Mouse (Mus musculus): ENCODE data around the gene Ankrd55. TPM values are rescaled to one million over a fixed set of nuclear protein-coding genes. Genes with fewer than 3 reads are reported as not detected.

Ankrd55 gene
- polyA plus RNA-seq, 1 experiment from 2014 or later, result 0.49 TPM

GRCm38 (mm10) chr13:112388176-112388575 is 99.9 kb downstream of the Ankrd55 start:
- no peak for DNase-seq (ENCODE audit: low spot score)
- Histone ChIP-seq H3K4me1 (peaks cover 8% of the 10 kb centered on the region; the same call in 1 of the 2 replicates), H3K36me3 (replicated peaks) (no peaks in the 10 kb centered on the region), H3K4me3 (no peak overlapping the region), H3K9me3 (no peaks in the 10 kb centered on the region), H3K27ac (replicated peaks) (no peak overlapping the region), H3K27me3 (replicated peaks; ENCODE audit: low read depth, poor library complexity, severe bottlenecking) (no peaks in the 10 kb centered on the region)
- 90% methylated on average over 3 of the region's 3 CpGs for WGBS

- Histone ChIP-seq H3K4me1 (peaks cover 6% of the 10 kb centered on the region), H3K9me3 (no peaks in the 10 kb centered on the region), H3K36me3 (replicated peaks) (no peaks in the 10 kb centered on the region), H3K27me3 (replicated peaks; ENCODE audit: low read depth, poor library complexity, severe bottlenecking) (no peaks in the 10 kb centered on the region), H3K27ac (replicated peaks) (no peak overlapping the region), H3K4me3 (no peak overlapping the region)
- WGBS, result 94% methylated on average over 1 of the region's 1 CpGs
- DNase-seq (ENCODE audit: low spot score), result no peak
Observed at GRCm38 (mm10) chr13:112390206-112390605, 102.0 kb downstream of the Ankrd55 start.

GRCm38 (mm10) chr13:112391354-112391753 is 103.1 kb downstream of the Ankrd55 start:
- Histone ChIP-seq H3K27me3 (replicated peaks; ENCODE audit: low read depth, poor library complexity, severe bottlenecking) (no peaks in the 10 kb centered on the region), H3K9me3 (no peaks in the 10 kb centered on the region), H3K4me3 (no peak overlapping the region), H3K27ac (replicated peaks) (no peak overlapping the region), H3K36me3 (replicated peaks) (no peaks in the 10 kb centered on the region), H3K4me1 (peaks cover 6% of the 10 kb centered on the region)
- 80% methylated on average over 3 of the region's 3 CpGs for WGBS
- DNase-seq (ENCODE audit: low spot score), result no peak

- peaks cover 17% of the 10 kb centered on the region for H3K4me1 ChIP-seq
- WGBS, result 90% methylated on average over 2 of the region's 2 CpGs
- H3K36me3 ChIP-seq (replicated peaks), result no peaks in the 10 kb centered on the region
- no peaks in the 10 kb centered on the region for H3K27me3 ChIP-seq (replicated peaks; ENCODE audit: low read depth, poor library complexity, severe bottlenecking)
- H3K4me3 ChIP-seq, result no peak overlapping the region
- no peak overlapping the region for H3K27ac ChIP-seq (replicated peaks)
- no peak for DNase-seq (ENCODE audit: low spot score)
- H3K9me3 ChIP-seq, result no peaks in the 10 kb centered on the region
Observed at GRCm38 (mm10) chr13:112393356-112393755, 105.1 kb downstream of the Ankrd55 start.

GRCm38 (mm10) chr13:112394271-112394670 is 106.0 kb downstream of the Ankrd55 start:
- Histone ChIP-seq H3K36me3 (replicated peaks) (no peaks in the 10 kb centered on the region), H3K27ac (replicated peaks) (0 out of 2 replicates have a peak overlapping the region, but pooled peaks have one; percentile 19), H3K4me1 (peaks cover 17% of the 10 kb centered on the region), H3K27me3 (replicated peaks; ENCODE audit: low read depth, poor library complexity, severe bottlenecking) (no peaks in the 10 kb centered on the region), H3K4me3 (no peak overlapping the region), H3K9me3 (no peaks in the 10 kb centered on the region)
- no peak for DNase-seq (ENCODE audit: low spot score)
- WGBS, result 79% methylated on average over 9 of the region's 9 CpGs

GRCm38 (mm10) chr13:112404723-112405122 is 116.5 kb downstream of the Ankrd55 start:
- no peak for DNase-seq (ENCODE audit: low spot score)
- H3K27ac ChIP-seq (replicated peaks), result no peak overlapping the region
- H3K27me3 ChIP-seq (replicated peaks; ENCODE audit: low read depth, poor library complexity, severe bottlenecking), result no peaks in the 10 kb centered on the region
- no peaks in the 10 kb centered on the region for H3K9me3 ChIP-seq
- WGBS, result 83% methylated on average over 3 of the region's 3 CpGs
- no peaks in the 10 kb centered on the region for H3K36me3 ChIP-seq (replicated peaks)
- H3K4me3 ChIP-seq, result no peak overlapping the region
- no peaks in the 10 kb centered on the region for H3K4me1 ChIP-seq

- H3K9me3 ChIP-seq, result no peaks in the 10 kb centered on the region
- 75% methylated on average over 1 of the region's 1 CpGs for WGBS
- H3K36me3 ChIP-seq (replicated peaks), result no peaks in the 10 kb centered on the region
- no peaks in the 10 kb centered on the region for H3K27me3 ChIP-seq (replicated peaks; ENCODE audit: low read depth, poor library complexity, severe bottlenecking)
- H3K4me1 ChIP-seq, result no peaks in the 10 kb centered on the region
- no peak for DNase-seq (ENCODE audit: low spot score)
- H3K4me3 ChIP-seq, result no peak overlapping the region
- no peak overlapping the region for H3K27ac ChIP-seq (replicated peaks)
Observed at GRCm38 (mm10) chr13:112405184-112405583, 116.9 kb downstream of the Ankrd55 start.

- WGBS, result 84% methylated on average over 2 of the region's 2 CpGs
- Histone ChIP-seq H3K27ac (replicated peaks) (no peak overlapping the region), H3K36me3 (replicated peaks) (no peaks in the 10 kb centered on the region), H3K9me3 (no peaks in the 10 kb centered on the region), H3K27me3 (replicated peaks; ENCODE audit: low read depth, poor library complexity, severe bottlenecking) (no peaks in the 10 kb centered on the region), H3K4me1 (peaks cover 5% of the 10 kb centered on the region), H3K4me3 (no peak overlapping the region)
- DNase-seq (ENCODE audit: low spot score), result no peak
Observed at GRCm38 (mm10) chr13:112406618-112407017, 118.4 kb downstream of the Ankrd55 start.

GRCm38 (mm10) chr13:112407181-112407700 is 119.0 kb downstream of the Ankrd55 start:
- Histone ChIP-seq H3K27ac (replicated peaks) (no peak overlapping the region), H3K27me3 (replicated peaks; ENCODE audit: low read depth, poor library complexity, severe bottlenecking) (no peaks in the 10 kb centered on the region), H3K4me3 (no peak overlapping the region), H3K9me3 (no peaks in the 10 kb centered on the region), H3K36me3 (replicated peaks) (no peaks in the 10 kb centered on the region), H3K4me1 (peaks cover 5% of the 10 kb centered on the region)
- WGBS, result 92% methylated on average over 3 of the region's 3 CpGs
- DNase-seq (ENCODE audit: low spot score), result no peak

- no peaks in the 10 kb centered on the region for H3K9me3 ChIP-seq
- WGBS, result 88% methylated on average over 9 of the region's 9 CpGs
- H3K4me1 ChIP-seq, result peaks cover 5% of the 10 kb centered on the region
- no peak overlapping the region for H3K4me3 ChIP-seq
- H3K36me3 ChIP-seq (replicated peaks), result no peaks in the 10 kb centered on the region
- no peaks in the 10 kb centered on the region for H3K27me3 ChIP-seq (replicated peaks; ENCODE audit: low read depth, poor library complexity, severe bottlenecking)
- H3K27ac ChIP-seq (replicated peaks), result no peak overlapping the region
- DNase-seq (ENCODE audit: low spot score), result no peak
Observed at GRCm38 (mm10) chr13:112407776-112408490, 119.7 kb downstream of the Ankrd55 start.

GRCm38 (mm10) chr13:112408701-112409100 is 120.5 kb downstream of the Ankrd55 start:
- peaks cover 5% of the 10 kb centered on the region for H3K4me1 ChIP-seq
- H3K27me3 ChIP-seq (replicated peaks; ENCODE audit: low read depth, poor library complexity, severe bottlenecking), result no peaks in the 10 kb centered on the region
- H3K4me3 ChIP-seq, result no peak overlapping the region
- H3K27ac ChIP-seq (replicated peaks), result no peak overlapping the region
- no peaks in the 10 kb centered on the region for H3K9me3 ChIP-seq
- DNase-seq (ENCODE audit: low spot score), result no peak
- WGBS, result 82% methylated on average over 4 of the region's 4 CpGs
- no peaks in the 10 kb centered on the region for H3K36me3 ChIP-seq (replicated peaks)

- H3K4me3 ChIP-seq, result no peak overlapping the region
- no peaks in the 10 kb centered on the region for H3K36me3 ChIP-seq (replicated peaks)
- 77% methylated on average over 2 of the region's 2 CpGs for WGBS
- no peaks in the 10 kb centered on the region for H3K9me3 ChIP-seq
- DNase-seq (ENCODE audit: low spot score), result no peak
- peaks cover 5% of the 10 kb centered on the region for H3K4me1 ChIP-seq
- H3K27me3 ChIP-seq (replicated peaks; ENCODE audit: low read depth, poor library complexity, severe bottlenecking), result no peaks in the 10 kb centered on the region
- no peak overlapping the region for H3K27ac ChIP-seq (replicated peaks)
Observed at GRCm38 (mm10) chr13:112409331-112409730, 121.1 kb downstream of the Ankrd55 start.

- Histone ChIP-seq H3K36me3 (replicated peaks) (no peaks in the 10 kb centered on the region), H3K4me3 (no peak overlapping the region), H3K9me3 (no peaks in the 10 kb centered on the region), H3K27ac (replicated peaks) (no peak overlapping the region), H3K4me1 (peaks cover 5% of the 10 kb centered on the region), H3K27me3 (replicated peaks; ENCODE audit: low read depth, poor library complexity, severe bottlenecking) (no peaks in the 10 kb centered on the region)
- 78% methylated on average over 1 of the region's 1 CpGs for WGBS
- DNase-seq (ENCODE audit: low spot score), result no peak
Observed at GRCm38 (mm10) chr13:112409851-112410250, 121.6 kb downstream of the Ankrd55 start.

All from embryonic facial prominence, embryonic 10.5 days (tissue).